In the genomic region with DNA sequence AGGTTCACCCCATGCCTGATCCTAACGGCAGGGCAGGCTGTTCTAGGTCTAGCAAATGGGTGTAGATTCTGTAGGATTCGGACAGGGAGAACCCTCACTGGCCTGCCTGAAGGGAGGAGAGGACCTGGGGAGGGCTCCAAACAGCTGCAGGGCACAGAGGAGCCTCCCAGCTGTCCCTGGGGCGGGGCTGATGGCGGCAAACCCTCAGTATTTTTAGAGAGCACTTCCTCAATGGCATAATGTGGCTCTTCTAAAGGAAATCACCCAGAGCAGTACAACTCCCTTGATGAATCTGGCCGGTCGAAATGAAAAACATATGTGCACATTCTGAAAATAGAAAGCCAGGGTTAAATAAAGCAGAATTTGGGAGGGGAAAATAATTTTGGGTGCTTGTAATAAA, we compare ENCODE assay signal across 13 mouse cellular contexts.
A peak's percentile ranks its signal among the peaks of the same experiment; 100 is the strongest.
DNase-seq lines count a peak whose midpoint lies in the region; ATAC-seq and TF ChIP-seq lines count a peak whose summit lies in the region.
"Had no signal": no experiment of that assay in that cellular context is flagged by ENCODE, and none has a peak within 500 bp of the region (broad histone marks: within the 10 kb centered on the region; RNA-seq: fewer than 3 reads in every experiment).

No protein-coding gene starts in this region.

- WGBS in heart, embryonic 12.5 days = 63% methylated on average over 6 of the region's 6 CpGs
- WGBS in embryonic facial prominence, embryonic 12.5 days = 21% methylated on average over 6 of the region's 6 CpGs
- 37% methylated on average over 6 of the region's 6 CpGs for WGBS in limb, embryonic 10.5 days
- 12% methylated on average over 6 of the region's 6 CpGs for WGBS in thymus, adult 2 months

- no peaks in the 10 kb centered on the region for H3K36me3 ChIP-seq in heart, embryonic 12.5 days
- no peaks in the 10 kb centered on the region for H3K36me3 ChIP-seq in embryonic facial prominence, embryonic 12.5 days
- H3K36me3 ChIP-seq in limb, embryonic 10.5 days = peaks cover 2% of the 10 kb centered on the region; the same call in 1 of the 2 replicates
- no peaks in the 10 kb centered on the region for H3K36me3 ChIP-seq in thymus, adult 2 months (ENCODE audit: control insufficient read depth, insufficient read depth, low read length)

- 0 out of 2 replicates have a peak, but pooled peaks cover 7% of the 10 kb centered on the region for H3K4me1 ChIP-seq in heart, embryonic 12.5 days (replicated peaks)
- H3K4me1 ChIP-seq in embryonic facial prominence, embryonic 12.5 days = peaks cover 32% of the 10 kb centered on the region
- H3K4me1 ChIP-seq in limb, embryonic 10.5 days = peaks cover 48% of the 10 kb centered on the region
- peaks cover 11% of the 10 kb centered on the region for H3K4me1 ChIP-seq in thymus, adult 2 months (replicated peaks; ENCODE audit: control insufficient read depth, insufficient read depth, low read length)

- H3K9me3 ChIP-seq in heart, embryonic 12.5 days (replicated peaks) = no peaks in the 10 kb centered on the region
- H3K9me3 ChIP-seq in embryonic facial prominence, embryonic 12.5 days = no peaks in the 10 kb centered on the region
- no peaks in the 10 kb centered on the region for H3K9me3 ChIP-seq in limb, embryonic 10.5 days (replicated peaks)

- no peak for TF ChIP-seq CTCF in thymus, adult 2 months (IDR thresholded peaks at IDR 0.05; ENCODE audit: borderline replicate concordance, control insufficient read depth, extremely low read depth, insufficient read depth, low read length, poor library complexity)

- ATAC-seq in heart, embryonic 12.5 days (ENCODE audit: insufficient number of reproducible peaks, low FRiP score) = no peak
- ATAC-seq in embryonic facial prominence, embryonic 12.5 days (ENCODE audit: insufficient number of reproducible peaks, insufficient read depth, low FRiP score, low TSS enrichment) = no peak
- ATAC-seq: activated CD4-positive, CD25-positive, alpha-beta regulatory T cell, adult 4 months; CD4-positive, CD25-positive, alpha-beta regulatory T cell, adult 4 months; forebrain, embryonic 14.5 days had no signal

- H3K9ac ChIP-seq in heart, embryonic 12.5 days = no peak overlapping the region
- H3K9ac ChIP-seq in embryonic facial prominence, embryonic 12.5 days = 0 out of 2 replicates have a peak overlapping the region, but pooled peaks have one; percentile 10
- H3K9ac ChIP-seq: hindbrain, embryonic 14.5 days had no signal

- DNase-seq in heart, adult 18-20 months = peak; percentile 27 to 74
- peak; percentile 66 for DNase-seq in limb, embryonic 10.5 days (ENCODE audit: low spot score)
- DNase-seq in thymus, adult 2 months = peak; percentile 24
- DNase-seq in layer of hippocampus, adult 11-12 months (ENCODE audit: low spot score) = no peak
- DNase-seq in kidney, adult 9 months = no peak
- no peak for DNase-seq in right cerebral cortex, postnatal 10 days (ENCODE audit: low spot score in 2 of 2)
- DNase-seq: cerebellum, adult 18-20 months had no signal

- no peak overlapping the region for H3K4me2 ChIP-seq in heart, embryonic 12.5 days
- H3K4me2 ChIP-seq in embryonic facial prominence, embryonic 12.5 days (replicated peaks) = no peak overlapping the region; the same call in 1 of the 2 replicates
- H3K4me2 ChIP-seq: hindbrain, embryonic 14.5 days had no signal

- no peaks in the 10 kb centered on the region for H3K27me3 ChIP-seq in heart, embryonic 12.5 days (replicated peaks)
- H3K27me3 ChIP-seq in embryonic facial prominence, embryonic 12.5 days = no peaks in the 10 kb centered on the region
- H3K27me3 ChIP-seq in limb, embryonic 10.5 days (ENCODE audit: low read depth, poor library complexity, severe bottlenecking) = no peaks in the 10 kb centered on the region
- no peaks in the 10 kb centered on the region for H3K27me3 ChIP-seq in thymus, adult 2 months (ENCODE audit: control insufficient read depth, insufficient read depth, low read length)

- no peak for TF ChIP-seq POLR2A in thymus, adult 2 months (IDR thresholded peaks at IDR 0.05; ENCODE audit: control insufficient read depth, extremely low read depth, insufficient read depth, low read length, poor library complexity)

- H3K4me3 ChIP-seq in heart, embryonic 12.5 days = no peak overlapping the region
- no peak overlapping the region for H3K4me3 ChIP-seq in embryonic facial prominence, embryonic 12.5 days
- H3K4me3 ChIP-seq in limb, embryonic 10.5 days = no peak overlapping the region
- no peak overlapping the region for H3K4me3 ChIP-seq in thymus, adult 2 months (ENCODE audit: control insufficient read depth, insufficient read depth, low read length)

- H3K27ac ChIP-seq in heart, embryonic 12.5 days (ENCODE audit: poor library complexity, severe bottlenecking) = no peak overlapping the region
- H3K27ac ChIP-seq in embryonic facial prominence, embryonic 12.5 days = peak overlapping the region; percentile 74
- peak overlapping the region; percentile 86 for H3K27ac ChIP-seq in limb, embryonic 10.5 days
- H3K27ac ChIP-seq in thymus, adult 2 months (ENCODE audit: control insufficient read depth, insufficient read depth, low read length) = no peak overlapping the region
- H3K27ac ChIP-seq: hindbrain, embryonic 14.5 days had no signal

Comparison
In these comparisons a context has a peak if more than half of its experiments do, and no peak if none do; other contexts are left out.
1. DNase-seq: peak in heart, adult 18-20 months (2 of 2), limb, embryonic 10.5 days (single experiment) and thymus, adult 2 months (single experiment); none in layer of hippocampus, adult 11-12 months (single experiment), kidney, adult 9 months (single experiment) and right cerebral cortex, postnatal 10 days (0 of 2).
2. H3K27ac ChIP-seq: peak in embryonic facial prominence, embryonic 12.5 days (single experiment) and limb, embryonic 10.5 days (single experiment); none in heart, embryonic 12.5 days (single experiment) and thymus, adult 2 months (single experiment).